Mouse (Mus musculus) CD8-positive naive resting alpha-beta T cell, adult 2 months (primary cell): ENCODE results near the gene Coro1b.

Source experiments
- DNase-seq, 2 experiments: peaks; one replicate each; pipeline ENCODE4 v3.0.0; 2022; ENCODE audit warnings: low read depth in 2 of 2, low spot score in 2 of 2

The Coro1b gene

DNA sequence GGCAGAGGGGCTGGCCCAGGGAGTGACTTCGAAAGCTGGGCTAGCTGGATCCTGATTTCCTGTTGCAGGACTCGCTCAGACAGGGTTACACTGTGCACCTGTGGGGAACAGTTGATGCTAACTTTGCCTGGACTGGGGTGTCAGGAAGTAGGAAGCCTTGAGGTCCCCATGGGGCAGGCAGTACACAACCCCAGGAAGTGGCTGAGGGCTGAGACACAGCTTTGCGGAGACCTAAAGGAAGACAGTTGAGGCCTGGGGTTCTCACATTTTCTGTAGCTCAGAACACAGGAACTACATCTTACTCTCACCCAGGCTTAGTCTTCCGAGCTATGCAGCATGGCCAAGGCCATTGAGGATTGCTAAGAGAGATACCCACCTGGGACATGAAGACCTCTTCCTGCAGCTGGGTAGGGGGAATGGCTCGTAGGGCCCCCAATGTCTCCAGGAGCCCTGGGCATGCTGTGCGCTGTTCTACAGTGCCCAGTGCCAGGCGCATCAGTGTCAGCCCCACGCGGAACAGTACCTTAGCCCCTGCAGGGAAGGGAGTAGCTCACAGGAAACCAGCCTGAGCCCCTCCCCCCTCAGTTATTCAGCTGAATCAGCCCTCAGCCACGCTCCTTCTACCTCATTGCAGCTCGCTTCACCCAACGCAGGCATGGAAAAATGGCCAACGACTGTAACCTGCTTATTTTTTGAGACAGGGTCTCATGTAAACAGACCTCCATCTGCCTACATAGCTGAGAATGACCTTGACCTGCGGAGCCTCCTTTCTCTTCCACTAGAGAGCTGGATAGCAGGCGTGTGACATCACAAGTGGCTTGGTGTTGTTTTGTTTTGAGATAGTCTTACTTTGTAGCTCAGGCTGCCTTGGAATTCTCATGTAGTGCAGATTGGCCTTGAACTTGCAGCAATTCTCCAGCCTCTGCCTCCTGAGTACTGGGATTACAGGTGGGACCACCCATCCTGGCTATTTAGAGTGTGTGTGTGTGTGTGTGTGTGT, 36.9 kb downstream of the Coro1b start:
- DNase-seq = peak; percentile 65 to 77

- no peak for DNase-seq
Measured at GRCm38 (mm10) chr19:4187303-4187702, 38.9 kb downstream of the Coro1b start.

- DNase-seq = peak in 1 of 2 experiments; percentile 41
Measured at GRCm38 (mm10) chr19:4189051-4189620, 40.7 kb downstream of the Coro1b start.

DNA sequence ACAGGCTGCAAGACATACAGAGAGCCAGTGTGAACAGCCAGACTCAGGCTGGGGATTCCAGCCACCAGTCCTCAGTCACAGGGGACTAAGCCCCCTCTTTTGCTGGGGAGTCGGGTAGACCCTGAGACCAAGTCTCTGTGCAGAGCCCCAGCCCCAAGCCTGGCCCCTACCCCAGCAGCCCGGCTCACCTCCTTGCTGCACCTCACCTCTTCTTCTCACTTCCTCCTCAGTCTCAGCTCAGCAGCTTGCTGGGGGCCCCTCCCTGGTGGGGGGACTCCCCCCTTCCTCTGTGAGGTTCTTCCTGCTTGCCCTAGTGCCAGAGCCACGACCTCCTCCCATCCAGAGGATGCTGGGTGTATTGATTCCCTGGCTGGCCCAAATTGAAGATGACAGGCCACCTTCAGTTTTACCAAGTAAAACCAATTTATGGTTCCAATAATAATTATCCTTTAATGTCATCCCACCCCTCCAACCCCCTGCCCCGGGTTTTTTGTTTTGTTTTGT, 42.5 kb downstream of the Coro1b start, which contains the start of gene Tbc1d10c:
TSS of gene Tbc1d10c (minus strand) at position 454 of the 504 bp plus-strand sequence.
- DNase-seq = peak; percentile 71 to 83

- DNase-seq = peak; percentile 95 to 96
Measured at GRCm38 (mm10) chr19:4191528-4192250, 43.3 kb downstream of the Coro1b start, which contains the start of gene Ppp1ca. Ppp1ca (plus strand) TSS chr19:4192065.

- no peak for DNase-seq
Measured at GRCm38 (mm10) chr19:4192251-4192985, 44.0 kb downstream of the Coro1b start.

DNA sequence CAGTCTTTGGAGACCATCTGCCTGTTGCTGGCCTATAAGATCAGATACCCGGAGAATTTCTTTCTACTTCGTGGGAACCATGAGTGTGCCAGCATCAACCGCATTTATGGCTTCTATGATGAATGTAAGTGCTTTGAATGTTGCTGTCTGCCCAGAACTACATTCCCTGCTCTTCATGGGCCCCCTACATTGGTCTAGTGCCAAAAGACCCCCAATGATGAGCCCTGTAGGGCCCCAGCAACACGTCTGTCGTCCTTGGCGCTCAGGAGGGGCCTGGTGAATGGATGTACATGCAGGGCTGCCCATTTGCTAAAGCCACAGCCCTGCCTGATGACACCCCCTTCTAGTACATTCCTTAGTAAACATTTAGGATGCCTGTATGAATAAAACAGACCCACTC, 44.7 kb downstream of the Coro1b start:
- DNase-seq = no peak

DNA sequence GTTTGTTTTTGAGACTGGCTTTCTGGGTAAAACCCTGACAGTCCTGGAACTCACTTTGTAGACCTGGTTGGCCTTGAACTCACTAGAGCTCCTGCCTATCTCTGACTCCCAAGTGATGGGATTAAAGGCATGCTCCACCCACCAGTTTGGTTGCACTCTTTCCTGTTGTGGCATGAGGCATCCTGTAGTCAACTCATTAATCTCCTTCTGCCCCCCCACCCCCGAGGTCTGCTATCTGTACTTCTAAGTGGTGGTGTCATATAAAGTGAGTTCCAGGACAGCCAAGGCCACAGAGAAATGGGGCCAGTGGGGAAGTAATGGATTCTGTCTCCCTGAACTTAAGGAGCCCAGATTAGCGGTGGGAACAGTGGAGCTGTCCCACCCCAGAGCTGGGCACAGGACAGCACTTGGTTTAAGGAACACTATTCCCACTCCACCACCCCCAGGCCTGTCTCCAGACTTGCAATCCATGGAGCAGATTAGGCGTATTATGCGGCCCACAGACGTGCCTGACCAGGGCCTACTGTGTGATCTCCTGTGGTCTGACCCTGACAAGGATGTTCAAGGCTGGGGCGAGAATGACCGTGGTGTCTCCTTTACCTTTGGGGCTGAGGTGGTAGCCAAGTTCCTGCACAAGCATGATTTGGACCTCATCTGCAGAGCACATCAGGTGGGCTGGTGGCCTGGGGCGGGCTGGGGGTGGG, 45.8 kb downstream of the Coro1b start:
- DNase-seq = no peak

DNA sequence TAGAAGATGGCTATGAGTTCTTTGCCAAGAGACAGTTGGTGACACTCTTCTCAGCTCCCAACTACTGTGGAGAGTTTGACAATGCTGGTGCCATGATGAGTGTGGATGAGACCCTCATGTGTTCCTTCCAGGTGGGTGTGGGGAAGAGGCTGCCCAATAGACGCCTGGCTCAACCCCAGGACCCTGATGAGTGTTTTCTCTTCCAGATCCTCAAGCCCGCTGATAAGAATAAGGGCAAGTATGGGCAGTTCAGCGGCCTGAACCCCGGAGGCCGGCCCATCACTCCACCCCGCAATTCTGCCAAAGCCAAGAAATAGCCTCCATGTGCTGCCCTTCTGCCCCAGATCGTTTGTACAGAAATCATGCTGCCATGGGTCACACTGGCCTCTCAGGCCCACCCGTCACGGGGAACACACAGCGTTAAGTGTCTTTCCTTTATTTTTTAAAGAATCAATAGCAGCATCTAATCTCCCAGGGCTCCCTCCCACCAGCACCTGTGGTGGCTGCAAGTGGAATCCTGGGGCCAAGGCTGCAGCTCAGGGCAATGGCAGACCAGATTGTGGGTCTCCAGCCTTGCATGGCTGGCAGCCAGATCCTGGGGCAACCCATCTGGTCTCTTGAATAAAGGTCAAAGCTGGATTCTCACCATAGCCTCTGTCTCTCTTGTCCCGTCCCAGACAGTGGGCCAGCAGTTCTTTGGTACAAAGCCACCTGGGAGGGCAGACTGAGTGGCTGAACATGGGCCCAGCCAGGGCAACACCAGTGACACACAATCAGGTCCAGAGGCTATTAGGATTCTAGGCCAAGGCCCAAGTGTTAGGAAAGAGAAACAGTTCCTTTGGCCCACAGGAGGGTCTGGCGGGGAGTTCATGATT, 46.6 kb downstream of the Coro1b start:
- DNase-seq = no peak

DNA sequence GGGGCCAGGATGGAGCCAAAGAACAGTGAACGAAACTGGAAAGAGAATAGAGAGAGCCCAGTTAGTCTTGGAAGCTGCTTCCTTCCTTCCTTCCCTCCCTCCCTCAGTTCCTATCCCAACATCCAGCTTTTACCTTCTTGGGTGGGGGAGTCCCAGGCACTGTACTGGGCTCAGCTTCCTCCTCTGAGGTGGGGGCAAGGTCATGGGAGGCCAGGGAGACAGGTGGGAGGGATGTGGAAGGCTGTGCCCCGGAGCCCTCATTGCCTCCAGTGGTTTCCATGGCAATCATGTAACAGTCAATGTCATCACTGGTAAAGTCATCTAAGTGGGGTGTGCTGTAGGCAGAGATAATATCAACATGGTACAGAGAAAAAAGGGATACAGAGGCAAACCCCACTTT, 47.6 kb downstream of the Coro1b start:
- DNase-seq = no peak

DNA sequence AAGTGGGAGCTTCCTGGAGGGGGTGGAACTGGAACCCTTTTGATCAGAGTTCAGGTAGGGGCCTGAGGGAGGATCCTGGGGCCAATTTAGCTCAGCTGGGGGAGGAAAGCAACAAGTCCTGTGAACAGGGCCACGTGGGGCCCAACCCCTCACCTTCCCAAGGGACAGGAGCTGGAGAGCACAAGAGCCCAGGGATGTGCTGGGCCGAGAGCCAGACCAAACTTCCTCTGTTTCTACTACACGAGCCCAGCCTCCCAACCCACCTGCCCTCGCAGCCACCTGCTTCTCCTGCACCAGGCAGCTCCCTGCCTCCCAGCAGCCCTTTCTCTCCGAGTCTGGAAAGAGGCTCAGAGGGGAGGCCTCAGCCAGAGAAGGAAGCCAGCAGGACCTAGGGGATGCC, 48.1 kb downstream of the Coro1b start:
- DNase-seq = no peak

- no peak for DNase-seq
Measured at GRCm38 (mm10) chr19:4197180-4197579, 48.8 kb downstream of the Coro1b start.

- DNase-seq = peak; percentile 77 to 86
Measured at GRCm38 (mm10) chr19:4201291-4201909, 53.0 kb downstream of the Coro1b start, which contains the start of gene Rad9a. Rad9a (minus strand) TSS chr19:4201662.

- no peak for DNase-seq
Measured at GRCm38 (mm10) chr19:4202149-4202548, 53.7 kb downstream of the Coro1b start.

DNA sequence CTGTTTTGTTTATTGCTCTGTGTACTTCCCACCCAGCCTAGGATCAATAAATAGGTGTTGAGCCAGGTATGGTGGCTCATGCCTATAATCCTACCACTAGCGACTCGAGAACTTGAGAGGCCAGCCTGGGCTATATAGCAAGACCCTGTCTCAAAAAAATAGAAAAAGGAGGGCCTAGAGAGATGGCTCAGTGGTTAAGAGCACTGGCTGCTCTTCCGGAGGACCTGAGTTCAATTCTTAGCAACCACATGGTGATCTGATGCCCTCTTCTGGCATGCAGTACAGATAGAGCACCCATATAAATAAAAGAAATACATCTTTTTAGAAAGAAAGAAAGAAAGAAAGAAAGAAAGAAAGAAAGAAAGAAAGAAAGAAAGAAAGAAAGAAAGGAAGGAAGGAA, 54.7 kb downstream of the Coro1b start:
- DNase-seq = no peak
